Mouse (Mus musculus) heart, postnatal 0 days (tissue): ENCODE data around the gene Zscan20.

Source experiments
- CTCF ChIP-seq: IDR thresholded peaks from 2 replicates; pipeline ENCODE4 v1.5.1; 2016; ENCODE audit warnings: antibody characterized with exemption, control low read depth, low read depth
- EP300 ChIP-seq: IDR thresholded peaks from 2 replicates; pipeline ENCODE4 v1.6.1; 2016; ENCODE audit warnings: antibody characterized with exemption, low read depth

DNA sequence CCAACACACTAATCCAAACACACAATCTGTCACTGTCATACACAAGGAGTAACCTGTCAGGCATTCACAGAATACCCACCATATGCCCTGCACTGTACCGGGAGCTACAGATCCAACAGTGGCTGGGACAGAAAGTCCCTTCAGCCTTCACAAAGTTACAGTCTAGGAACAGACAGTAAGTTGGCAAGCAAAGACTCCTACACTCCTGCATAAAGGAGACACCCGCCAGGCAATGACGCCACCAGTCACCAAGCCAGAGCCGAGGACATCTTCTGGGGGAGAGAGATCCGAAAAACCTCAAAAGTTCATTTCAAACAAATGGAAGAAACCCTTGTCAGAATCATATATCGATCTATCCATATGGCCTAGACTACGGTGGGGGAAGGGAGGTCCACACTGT lies 3.3 kb downstream of the Zscan20 start:
- TF ChIP-seq CTCF, result no peak
- no peak for TF ChIP-seq EP300
